Mouse (Mus musculus) left cerebral cortex, adult 18-20 months (tissue): Measurements from ENCODE around the gene Slc7a1. TPM values are rescaled to one million over a fixed set of nuclear protein-coding genes. Genes with fewer than 3 reads are reported as not detected.

Experiments used
- total RNA-seq, 2 experiments: library from RNA; stranded (reverse); gene quantifications; 2 replicates each; pipeline ENCODE4 v1.2.3; 2021

The Slc7a1 gene
- total RNA-seq, 2 experiments from 2014 or later, result 27.6 to 29.3 TPM

Other genes with a start within 250 kb of the Slc7a1 start
- gene Ubl3, start 152.9 kb upstream of the Slc7a1 start, total RNA-seq, result 100 to 1,000 TPM; 244 to 266 TPM